Mouse (Mus musculus) lung, postnatal 0 days (tissue): Measurements from ENCODE around the gene Rbm34. TPM values are rescaled to one million over a fixed set of nuclear protein-coding genes. Genes with fewer than 3 reads are reported as not detected.
"Not testable (repeated sequence)": the region's sequence is repeated elsewhere in the genome, so short reads cannot be mapped to it uniquely, and the experiment has no call there.

Experiments
- ATAC-seq: fragments of 200-750 bp; cut with Nextera tagmentation; 2 replicates; pipeline ENCODE4 v1.8.0; 2017; ENCODE audit warnings: moderate library complexity
- DNase-seq: peaks from one replicate; pipeline ENCODE4 v3.0.0-alpha.2; 2016; ENCODE audit warnings: low spot score
- H3K27ac ChIP-seq: fragments of 300-500 bp; sonication (generic); 2 replicates; pipeline ENCODE4 v1.5.1; 2014; ENCODE audit warnings: antibody characterized with exemption, mild to moderate bottlenecking, low read length, mixed read lengths
- H3K27me3 ChIP-seq: fragments of 300-500 bp; sonication (generic); replicated peaks from 2 replicates; pipeline ENCODE4 v1.6.1; 2014; ENCODE audit warnings: low read length, mixed read lengths; ENCODE audit not compliant: insufficient read depth
- H3K36me3 ChIP-seq: fragments of 300-500 bp; sonication (generic); 2 replicates; pipeline ENCODE4 v1.6.1; 2014; ENCODE audit warnings: low read length, mixed read lengths; ENCODE audit not compliant: insufficient read depth
- H3K4me1 ChIP-seq: fragments of 300-500 bp; sonication (generic); 2 replicates; pipeline ENCODE4 v1.6.1; 2014; ENCODE audit warnings: antibody characterized with exemption, low read depth, low read length, mixed read lengths; ENCODE audit not compliant: insufficient read depth
- H3K4me2 ChIP-seq: fragments of 300-500 bp; sonication (generic); replicated peaks from 2 replicates; pipeline ENCODE4 v1.6.1; 2014; ENCODE audit warnings: low read depth, mild to moderate bottlenecking, low read length, moderate library complexity, mixed read lengths
- H3K4me3 ChIP-seq: fragments of 300-500 bp; sonication (generic); 2 replicates; pipeline ENCODE4 v1.5.1; 2014; ENCODE audit warnings: low read depth, low read length
- H3K9ac ChIP-seq: fragments of 300-500 bp; sonication (generic); replicated peaks from 2 replicates; pipeline ENCODE4 v1.6.1; 2014; ENCODE audit warnings: low read depth, mild to moderate bottlenecking
- H3K9me3 ChIP-seq: fragments of 300-500 bp; sonication (generic); 2 replicates; pipeline ENCODE4 v1.6.1; 2016; ENCODE audit warnings: low read length, mixed read lengths
- CTCF ChIP-seq: IDR thresholded peaks from 2 replicates; pipeline ENCODE4 v1.5.1; 2016; ENCODE audit warnings: antibody characterized with exemption, mild to moderate bottlenecking
- EP300 ChIP-seq: IDR thresholded peaks from 2 replicates; pipeline ENCODE4 v1.6.1; 2016; ENCODE audit warnings: antibody characterized with exemption, mild to moderate bottlenecking, control low read depth
- WGBS: fragments of 180-500 bp; shearing (Covaris S2); extraction: QIAGEN DNeasy Blood & Tissue Kit; methylation state at CpG from one replicate; pipeline ENCODE4 v1.1.7; 2014; 5-methylcytosine and 5-hydroxymethylcytosine counted together
- polyA plus RNA-seq: library from polyadenylated mRNA; unstranded; fragments of >200 nt; fragmentation: Nextera tagmentation; extraction: Ambion mirVana; gene quantifications from 2 replicates; pipeline ENCODE4 v1.2.1, GENCODE M21; 2015

Gene Rbm34
- polyA plus RNA-seq, 1 experiment from 2014 or later = 15.5 TPM

DNA sequence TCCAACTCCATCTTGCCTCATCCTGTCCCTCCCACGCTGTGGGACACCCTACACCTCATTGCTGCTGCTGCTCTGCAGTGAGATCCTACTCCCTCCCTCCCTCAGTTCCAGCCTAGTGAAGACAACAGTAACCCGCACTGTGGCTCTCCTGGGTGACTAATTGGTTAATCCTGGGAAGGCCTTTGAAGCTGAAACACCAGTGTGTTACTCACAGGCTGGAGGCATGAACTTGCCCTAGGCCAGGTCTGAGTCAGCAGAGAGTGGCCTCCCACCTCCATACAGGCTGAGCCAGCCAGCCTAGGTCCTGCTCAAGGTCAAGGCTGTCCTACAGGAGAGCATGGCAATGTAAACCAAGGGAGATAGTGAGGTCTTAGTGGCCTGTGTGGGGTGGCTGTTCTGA lies 51.6 kb downstream of the Rbm34 start:
- no peak overlapping the region for H3K27ac ChIP-seq
- no peaks in the 10 kb centered on the region for H3K9me3 ChIP-seq
- no peak overlapping the region for H3K4me2 ChIP-seq
- ATAC-seq (no peak), DNase-seq (no peak)
- WGBS = 66% methylated on average over 2 of the region's 2 CpGs
- H3K4me3 ChIP-seq = no peak overlapping the region
- H3K36me3 ChIP-seq = no peaks in the 10 kb centered on the region
- TF ChIP-seq CTCF (no peak), EP300 (no peak)
- no peak overlapping the region for H3K9ac ChIP-seq
- H3K27me3 ChIP-seq = no peaks in the 10 kb centered on the region
- peaks cover 14% of the 10 kb centered on the region; the same call in 1 of the 2 replicates for H3K4me1 ChIP-seq

GRCm38 (mm10) chr8:126918356-126918755 lies 52.5 kb downstream of the Rbm34 start:
- H3K4me1 ChIP-seq = peaks cover 15% of the 10 kb centered on the region; the same call in 1 of the 2 replicates
- no peaks in the 10 kb centered on the region for H3K9me3 ChIP-seq
- no peaks in the 10 kb centered on the region for H3K36me3 ChIP-seq
- H3K9ac ChIP-seq = no peak overlapping the region
- no peak for ATAC-seq
- H3K27me3 ChIP-seq = no peaks in the 10 kb centered on the region
- no peak for TF ChIP-seq EP300
- H3K4me3 ChIP-seq = no peak overlapping the region
- no peak overlapping the region for H3K4me2 ChIP-seq
- H3K27ac ChIP-seq = 0 out of 2 replicates have a peak overlapping the region, but pooled peaks have one; percentile 43
- 96% methylated on average over 1 of the region's 1 CpGs for WGBS
- DNase-seq = no peak

DNA sequence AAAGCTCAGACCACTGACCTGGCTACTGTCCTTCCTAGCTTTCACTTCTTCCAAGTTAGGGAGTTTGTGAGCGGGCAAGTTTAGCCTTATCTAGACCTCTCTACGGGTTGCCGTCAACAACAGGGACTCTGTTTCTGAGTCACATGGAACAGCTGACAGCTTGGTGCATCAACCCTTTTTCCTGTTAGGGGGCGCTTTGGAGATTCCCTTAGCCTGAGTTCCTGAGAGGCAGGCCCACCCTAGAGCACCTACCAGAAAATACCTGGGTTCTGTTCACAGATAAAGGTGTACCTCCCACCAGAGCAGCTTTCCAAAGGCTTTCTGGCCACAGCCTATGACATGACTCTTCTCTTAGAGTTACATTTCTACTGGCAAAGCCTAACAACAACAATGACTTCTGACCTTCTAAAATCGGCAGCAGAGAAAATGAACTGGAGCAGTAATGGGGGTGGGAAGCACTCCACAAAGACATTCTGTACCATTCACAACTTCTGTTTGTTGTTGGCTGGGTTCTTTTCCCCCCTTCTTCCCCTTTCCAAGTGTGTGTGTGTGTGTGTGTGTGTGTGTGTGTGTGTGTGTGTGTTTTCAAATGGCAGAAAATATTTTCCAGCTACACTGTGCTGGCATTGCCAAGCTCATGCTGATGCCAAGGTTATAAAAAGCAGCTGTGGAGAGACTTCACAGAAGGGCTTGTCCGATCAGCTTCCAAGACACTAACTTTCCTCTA lies 53.5 kb downstream of the Rbm34 start:
- TF ChIP-seq EP300 (peak; percentile 93), CTCF (peak; percentile 41)
- no peak overlapping the region for H3K9ac ChIP-seq
- WGBS = 21% methylated on average over 6 of the region's 6 CpGs
- H3K36me3 ChIP-seq = no peaks in the 10 kb centered on the region
- no peaks in the 10 kb centered on the region for H3K27me3 ChIP-seq
- no peak overlapping the region for H3K4me3 ChIP-seq
- DNase-seq (peak; percentile 88), ATAC-seq (peak; percentile 54)
- H3K9me3 ChIP-seq = no peaks in the 10 kb centered on the region
- H3K4me2 ChIP-seq = no peak overlapping the region
- peaks cover 15% of the 10 kb centered on the region; the same call in 1 of the 2 replicates for H3K4me1 ChIP-seq
- peak overlapping the region; percentile 81 for H3K27ac ChIP-seq

DNA sequence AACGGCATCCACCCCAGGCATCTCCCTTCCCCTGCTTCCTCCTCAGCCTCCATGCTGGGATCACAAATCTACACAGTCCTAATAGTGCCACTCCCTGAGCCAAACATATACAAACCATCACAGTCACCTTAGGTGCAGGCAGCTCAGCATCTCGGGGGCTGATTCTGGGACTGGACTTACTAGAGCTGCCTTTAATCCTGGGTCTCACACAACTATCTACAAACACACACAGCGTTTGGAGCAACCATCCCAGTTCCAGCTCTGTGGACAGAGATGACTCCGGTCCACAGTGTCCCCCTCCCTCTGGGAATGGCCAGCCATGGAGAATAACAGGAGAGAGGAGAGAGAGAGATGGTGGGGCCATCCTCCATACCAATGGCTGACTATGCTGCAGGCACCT lies 54.3 kb downstream of the Rbm34 start:
- no peak for ATAC-seq
- peak overlapping the region; percentile 81 for H3K27ac ChIP-seq

GRCm38 (mm10) chr8:126914609-126915375 lies 56.1 kb downstream of the Rbm34 start:
- ATAC-seq (no peak), DNase-seq (peak; percentile 56)
- Histone ChIP-seq H3K4me2 (no peak overlapping the region), H3K9me3 (no peaks in the 10 kb centered on the region), H3K27me3 (no peaks in the 10 kb centered on the region), H3K27ac (0 out of 2 replicates have a peak overlapping the region, but pooled peaks have one; percentile 32), H3K36me3 (no peaks in the 10 kb centered on the region), H3K4me3 (no peak overlapping the region), H3K9ac (no peak overlapping the region), H3K4me1 (peaks cover 15% of the 10 kb centered on the region; the same call in 1 of the 2 replicates)
- TF ChIP-seq EP300 = no peak
- no peak for TF ChIP-seq CTCF
- 34% methylated on average over 10 of the region's 10 CpGs for WGBS

More for the DNA sequence above, 54.3 kb downstream of the Rbm34 start:
- Histone ChIP-seq H3K4me2 (no peak overlapping the region), H3K9ac (no peak overlapping the region), H3K27me3 (no peaks in the 10 kb centered on the region), H3K36me3 (no peaks in the 10 kb centered on the region), H3K4me1 (peaks cover 15% of the 10 kb centered on the region; the same call in 1 of the 2 replicates), H3K9me3 (no peaks in the 10 kb centered on the region), H3K4me3 (no peak overlapping the region)
- TF ChIP-seq CTCF (no peak), EP300 (no peak)
- 58% methylated on average over 4 of the region's 4 CpGs for WGBS
- no peak for DNase-seq

GRCm38 (mm10) chr8:126914107-126914490 lies 56.8 kb downstream of the Rbm34 start:
- H3K4me3 ChIP-seq, H3K9ac ChIP-seq, H3K36me3 ChIP-seq, H3K4me2 ChIP-seq, H3K27me3 ChIP-seq, H3K9me3 ChIP-seq, H3K27ac ChIP-seq, DNase-seq, ATAC-seq: not testable (repeated sequence)
- peaks cover 19% of the 10 kb centered on the region for H3K4me1 ChIP-seq
- 52% methylated on average over 9 of the region's 10 CpGs for WGBS
